8 mouse cellular contexts compared by ENCODE assay signal in the genomic region with DNA sequence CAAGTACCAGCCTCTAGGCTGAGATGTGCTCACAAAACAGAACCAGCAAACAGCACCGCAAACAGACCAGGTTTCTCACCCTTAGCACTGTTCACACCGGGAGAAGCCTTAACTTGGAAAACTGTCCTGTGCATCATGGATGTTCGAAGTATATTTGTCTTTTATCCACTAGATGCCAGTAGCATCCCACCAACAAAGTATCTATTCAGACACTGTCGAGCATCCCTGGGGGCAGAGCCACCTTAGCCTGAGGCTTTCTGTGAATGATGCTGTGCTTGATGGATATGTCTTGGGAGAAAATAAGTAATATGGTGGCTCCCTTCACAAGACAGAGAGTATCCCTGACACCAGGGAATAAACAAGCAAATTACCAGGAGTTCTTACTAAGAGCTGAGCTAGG.
DNase-seq lines count a peak whose midpoint lies in the region; ATAC-seq and TF ChIP-seq lines count a peak whose summit lies in the region.

No protein-coding gene starts in this region.

- DNase-seq in CD4-positive, CD25-positive, alpha-beta regulatory T cell, adult 2 months (ENCODE audit: low read depth, low spot score): peak; percentile 12
- DNase-seq in lung, embryonic 14.5 days: peak; percentile 34
- no peak for DNase-seq in lung, adult 2 months
- peak; percentile 63 for DNase-seq in retina, postnatal 1 day
- no peak for DNase-seq in heart, postnatal 4 days
- no peak for DNase-seq in limb, embryonic 10.5 days (ENCODE audit: low spot score)

- no peaks in the 10 kb centered on the region for H3K4me1 ChIP-seq in lung, embryonic 14.5 days (ENCODE audit: insufficient read depth)
- no peaks in the 10 kb centered on the region for H3K4me1 ChIP-seq in lung, adult 2 months (ENCODE audit: control insufficient read depth, insufficient read depth, low read length)
- no peaks in the 10 kb centered on the region for H3K4me1 ChIP-seq in hindbrain, embryonic 15.5 days (replicated peaks)
- no peaks in the 10 kb centered on the region for H3K4me1 ChIP-seq in limb, embryonic 10.5 days

- no peak overlapping the region for H3K27ac ChIP-seq in lung, embryonic 14.5 days (ENCODE audit: low read depth)
- no peak overlapping the region for H3K27ac ChIP-seq in hindbrain, embryonic 15.5 days (replicated peaks)
- H3K27ac ChIP-seq in limb, embryonic 10.5 days: no peak overlapping the region

- no peak overlapping the region for H3K4me2 ChIP-seq in lung, embryonic 14.5 days
- no peak overlapping the region for H3K4me2 ChIP-seq in hindbrain, embryonic 15.5 days

- no peak overlapping the region for H3K4me3 ChIP-seq in lung, embryonic 14.5 days (ENCODE audit: low read depth, low read length)
- no peak overlapping the region for H3K4me3 ChIP-seq in lung, adult 2 months (replicated peaks; ENCODE audit: extremely low read depth, low read depth, low read length)
- H3K4me3 ChIP-seq in hindbrain, embryonic 15.5 days: no peak overlapping the region
- H3K4me3 ChIP-seq in limb, embryonic 10.5 days: no peak overlapping the region

- ATAC-seq in CD4-positive, CD25-positive, alpha-beta regulatory T cell, adult 4 months: no peak
- ATAC-seq in lung, embryonic 14.5 days (ENCODE audit: insufficient read depth): 0 out of 2 replicates have a peak, but pooled peaks have one; percentile 28
- peak; percentile 87 for ATAC-seq in hindbrain, embryonic 15.5 days (ENCODE audit: low FRiP score, low read depth)

- H3K36me3 ChIP-seq in lung, embryonic 14.5 days (ENCODE audit: insufficient read depth): peaks cover 4% of the 10 kb centered on the region; the same call in 1 of the 2 replicates
- 0 out of 2 replicates have a peak, but pooled peaks cover 3% of the 10 kb centered on the region for H3K36me3 ChIP-seq in hindbrain, embryonic 15.5 days
- H3K36me3 ChIP-seq in limb, embryonic 10.5 days: no peaks in the 10 kb centered on the region

- no peak for TF ChIP-seq POLR2A in lung, adult 2 months (IDR thresholded peaks at IDR 0.05; ENCODE audit: borderline replicate concordance, extremely low read depth, low read depth, low read length)

- 73% methylated on average over 4 of the region's 4 CpGs for WGBS in lung, embryonic 14.5 days
- 74% methylated on average over 4 of the region's 4 CpGs for WGBS in lung, adult 2 months
- WGBS in hindbrain, embryonic 15.5 days: 70% methylated on average over 4 of the region's 4 CpGs
- 89% methylated on average over 4 of the region's 4 CpGs for WGBS in limb, embryonic 10.5 days

- no peak overlapping the region for H3K9ac ChIP-seq in lung, embryonic 14.5 days
- no peak overlapping the region for H3K9ac ChIP-seq in hindbrain, embryonic 15.5 days

- peak; percentile 44; the same call in 1 of the 2 replicates for TF ChIP-seq CTCF in lung, embryonic 14.5 days (IDR thresholded peaks at IDR 0.05; ENCODE audit: low read depth)
- no peak for TF ChIP-seq CTCF in lung, adult 2 months (IDR thresholded peaks at IDR 0.05; ENCODE audit: insufficient read depth, low read length)

- no peaks in the 10 kb centered on the region for H3K9me3 ChIP-seq in lung, embryonic 14.5 days (ENCODE audit: low read depth, low read length)
- H3K9me3 ChIP-seq in hindbrain, embryonic 15.5 days: no peaks in the 10 kb centered on the region
- no peaks in the 10 kb centered on the region for H3K9me3 ChIP-seq in limb, embryonic 10.5 days (replicated peaks)

- H3K27me3 ChIP-seq in lung, embryonic 14.5 days (ENCODE audit: insufficient read depth, low read length): no peaks in the 10 kb centered on the region
- H3K27me3 ChIP-seq in hindbrain, embryonic 15.5 days: no peaks in the 10 kb centered on the region
- no peaks in the 10 kb centered on the region for H3K27me3 ChIP-seq in limb, embryonic 10.5 days (ENCODE audit: low read depth, poor library complexity, severe bottlenecking)

Comparison
In these comparisons a context has a peak if more than half of its experiments do, and no peak if none do; other contexts are left out.
1. DNase-seq: peak in CD4-positive, CD25-positive, alpha-beta regulatory T cell, adult 2 months (single experiment), lung, embryonic 14.5 days (single experiment) and retina, postnatal 1 day (single experiment); none in lung, adult 2 months (single experiment), heart, postnatal 4 days (single experiment) and limb, embryonic 10.5 days (single experiment).